Mouse (Mus musculus) brain, embryonic 14.5 days (tissue): ENCODE measurements around the gene Bach2.

Experiments
- CTCF ChIP-seq: fragments of 200-500 bp; IDR thresholded peaks from 2 replicates; pipeline ENCODE4 v1.5.1; 2012; ENCODE audit warnings: inconsistent platforms, mild to moderate bottlenecking, moderate library complexity, borderline replicate concordance; ENCODE audit not compliant: insufficient read depth, insufficient read length; ENCODE audit errors: extremely low read depth
- POLR2A ChIP-seq: fragments of 200-500 bp; IDR thresholded peaks from 2 replicates; pipeline ENCODE4 v1.6.1; 2012; ENCODE audit warnings: mild to moderate bottlenecking, inconsistent platforms, borderline replicate concordance; ENCODE audit not compliant: poor library complexity, insufficient read depth, insufficient read length, severe bottlenecking; ENCODE audit errors: extremely low read depth

DNA sequence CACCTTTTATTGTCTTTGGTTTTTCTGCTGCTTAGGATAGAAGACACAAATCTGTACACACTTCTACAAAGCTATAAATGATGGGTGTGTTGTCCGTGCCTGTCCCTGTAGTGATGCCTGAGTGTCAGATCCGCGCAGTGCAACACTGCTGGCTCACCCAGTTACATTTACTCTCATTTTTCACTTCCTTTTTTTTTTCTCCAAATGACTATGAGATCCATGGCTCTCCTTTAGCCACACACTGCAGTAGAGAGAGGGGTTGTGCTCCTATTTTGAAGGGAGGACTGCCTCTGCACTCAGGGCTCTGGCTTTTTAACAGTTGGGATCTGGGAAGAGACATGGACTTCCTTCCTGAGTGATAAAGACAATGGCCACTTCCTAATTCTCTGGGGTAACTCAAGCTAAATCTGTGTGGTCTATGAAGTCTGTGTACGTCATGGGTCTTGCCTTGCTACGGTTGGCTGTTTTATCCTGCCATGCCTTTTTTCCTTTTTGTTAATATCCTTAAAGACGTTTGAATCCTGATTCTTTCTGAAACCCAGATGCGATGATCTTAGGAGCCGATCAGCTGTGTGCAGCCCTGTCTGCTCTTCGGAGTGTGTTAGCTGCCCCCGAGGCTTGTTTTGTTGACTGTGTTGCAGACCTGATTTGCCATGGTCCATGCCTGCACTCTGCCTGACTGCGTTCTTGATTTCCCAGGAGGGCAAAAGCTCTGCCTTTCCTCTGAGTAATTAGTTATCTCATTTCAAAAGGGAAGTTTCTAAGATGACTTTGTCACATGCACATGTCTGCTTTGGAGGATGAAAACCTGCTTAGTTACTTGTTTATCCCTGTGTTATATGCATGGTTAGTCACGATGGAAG, 120.2 kb downstream of the Bach2 start:
- TF ChIP-seq POLR2A = no peak
- TF ChIP-seq CTCF = no peak
